Mouse (Mus musculus): ENCODE data around the gene Setd4. TPM values are rescaled to one million over a fixed set of nuclear protein-coding genes. Genes with fewer than 3 reads are reported as not detected.

Gene Setd4
- total and polyA plus RNA-seq, 3 experiments: 20.2 to 24.6 (median 23.0) TPM

GRCm38 (mm10) chr16:93557646-93558045 lies 46.2 kb downstream of the Setd4 start:
- in situ Hi-C loops (cut with MboI; ENCODE audit: low pct_ligation_motif_present, low pct_unique_long_range_greater_than_20kb, low sequenced_read_pairs): no loop called here
- no peak for TF ChIP-seq MEF2A (IDR thresholded peaks at IDR 0.05; ENCODE audit: borderline replicate concordance, low read depth, low read length)
- TF ChIP-seq IRF4 (IDR thresholded peaks at IDR 0.05; ENCODE audit: low read depth, low read length): no peak
- TF ChIP-seq EP300 (IDR thresholded peaks at IDR 0.05; ENCODE audit: low read length): no peak
- no peak for TF ChIP-seq ZC3H11A (IDR thresholded peaks at IDR 0.05; ENCODE audit: low read depth, low read length)
- Histone ChIP-seq H3K4me1 (ENCODE audit: control insufficient read depth in 1 of 2, insufficient read depth in 2 of 2) (peaks cover 8 to 9% of the 10 kb centered on the region in 2 experiments), H3K79me2 (replicated peaks; ENCODE audit: control insufficient read depth, extremely low read depth, insufficient read depth, poor library complexity, severe bottlenecking) (no peaks in the 10 kb centered on the region), H3K9me3 (replicated peaks; ENCODE audit: low read length) (peaks cover 3% of the 10 kb centered on the region), H3K9ac (ENCODE audit: insufficient read depth, low read depth) (no peak overlapping the region), H3K36me3 (replicated peaks in 1 of 2; ENCODE audit: control insufficient read depth in 1 of 2, insufficient read depth in 1 of 2, low read length in 1 of 2) (no peaks in the 10 kb centered on the region), H3K27me3 (replicated peaks) (no peaks in the 10 kb centered on the region), H3K4me3 (replicated peaks in 1 of 3; ENCODE audit: low read depth in 2 of 3, low read length in 2 of 3, poor library complexity in 1 of 3) (no peak overlapping the region), H3K4me2 (ENCODE audit: insufficient read depth, low read depth, poor library complexity, severe bottlenecking) (no peak overlapping the region), H3K27ac (ENCODE audit: insufficient read depth, low read depth) (no peak overlapping the region)
- DNase-seq (ENCODE audit: extremely low read depth): no peak
- dilution Hi-C loops (cut with MboI; ENCODE audit: extremely low pct_ligation_motif_present, extremely low pct_unique_long_range_greater_than_20kb, low sequenced_read_pairs): no loop called here

DNA sequence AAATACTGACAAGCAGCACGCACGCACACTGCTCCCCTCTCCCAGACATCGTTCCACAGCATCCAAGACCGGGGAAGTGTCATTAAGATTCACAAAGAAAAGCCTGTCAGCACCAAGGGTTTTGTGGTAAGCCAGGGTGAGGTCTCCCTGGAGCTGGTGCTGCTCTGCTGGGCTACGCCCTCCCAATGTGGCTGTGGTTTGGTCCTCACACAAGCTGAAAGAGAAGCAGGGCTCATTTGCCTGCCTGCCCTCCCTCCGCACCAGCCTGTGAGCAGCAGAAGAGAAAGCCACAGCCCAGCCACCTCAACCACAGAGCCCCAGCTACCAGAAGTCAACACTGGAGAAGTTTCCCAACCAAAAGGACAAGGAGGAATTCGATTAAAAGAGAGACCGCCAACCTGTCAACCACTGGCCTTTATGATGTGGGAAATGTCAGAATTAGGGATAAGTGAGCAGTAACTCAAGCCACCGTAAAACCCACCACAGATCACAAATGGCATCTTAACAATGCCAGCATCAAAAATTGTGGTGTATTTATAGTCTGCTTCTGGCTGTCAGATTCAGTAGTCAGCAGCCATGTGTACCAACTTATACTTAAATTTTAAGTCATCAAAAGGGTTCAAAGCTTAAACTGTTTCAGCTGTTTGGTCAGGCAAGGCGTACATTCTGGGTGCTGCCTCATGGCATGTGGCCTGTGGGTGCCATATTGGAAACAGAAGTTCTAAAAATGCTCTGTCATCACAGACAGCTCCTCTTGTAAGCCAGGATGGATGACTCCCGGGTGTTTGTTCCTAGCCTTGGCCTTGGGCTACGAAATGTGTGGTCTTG lies 51.0 kb downstream of the Setd4 start:
- in situ Hi-C loops (cut with MboI; ENCODE audit: low pct_ligation_motif_present, low pct_unique_long_range_greater_than_20kb, low sequenced_read_pairs): no loop called here
- Histone ChIP-seq H3K4me1 (ENCODE audit: control insufficient read depth in 1 of 2, insufficient read depth in 2 of 2) (peaks cover 14 to 19% of the 10 kb centered on the region in 2 experiments), H3K27me3 (replicated peaks) (no peaks in the 10 kb centered on the region)

DNA sequence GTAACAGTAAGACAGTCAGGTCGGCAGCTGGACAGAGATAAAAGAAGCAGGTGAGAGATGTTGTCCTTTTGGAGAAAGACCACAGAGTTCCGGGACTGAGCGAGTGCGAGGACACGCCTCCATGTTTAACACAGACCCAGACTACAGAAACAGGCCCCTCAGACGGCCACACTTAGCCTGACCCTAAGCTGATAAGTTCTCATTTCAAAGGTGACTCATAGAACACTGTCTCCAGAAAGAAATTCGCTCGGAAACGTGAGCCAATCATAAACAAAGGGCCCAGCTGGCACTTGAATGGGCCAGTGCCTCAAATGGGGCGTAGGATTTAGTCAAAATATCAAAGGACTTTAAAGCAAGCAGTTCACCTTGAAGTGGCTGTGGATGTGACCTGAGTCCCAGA lies 54.6 kb downstream of the Setd4 start:
- no peak for DNase-seq (ENCODE audit: extremely low read depth)
- H3K4me3 ChIP-seq (replicated peaks in 1 of 3; ENCODE audit: low read depth in 2 of 3, low read length in 2 of 3, poor library complexity in 1 of 3): no peak overlapping the region
- TF ChIP-seq ELF1 (IDR thresholded peaks at IDR 0.05; ENCODE audit: low read depth, low read length) (no peak), MAFK (IDR thresholded peaks at IDR 0.05; ENCODE audit: insufficient replicate concordance, low read length) (no peak), CHD1 (IDR thresholded peaks at IDR 0.05; ENCODE audit: low read depth, low read length) (no peak), TBP (conservative IDR thresholded peaks at IDR 0.05; ENCODE audit: low read depth, low read length) (no peak), ETS1 (conservative IDR thresholded peaks at IDR 0.05; ENCODE audit: low read depth, low read length) (no peak), UBTF (IDR thresholded peaks at IDR 0.05; ENCODE audit: low read depth, low read length) (no peak), USF1 (IDR thresholded peaks at IDR 0.05; ENCODE audit: low read depth, low read length) (no peak), JUN (IDR thresholded peaks at IDR 0.05; ENCODE audit: insufficient read depth, low read depth, low read length) (no peak), MEF2A (IDR thresholded peaks at IDR 0.05; ENCODE audit: borderline replicate concordance, low read depth, low read length) (no peak), ZKSCAN1 (IDR thresholded peaks at IDR 0.05; ENCODE audit: borderline replicate concordance, low read depth, low read length) (no peak), JUND (conservative IDR thresholded peaks at IDR 0.05; ENCODE audit: low read depth, low read length) (no peak), SMC3 (IDR thresholded peaks at IDR 0.05; ENCODE audit: low read depth, low read length) (no peak), USF2 (conservative IDR thresholded peaks at IDR 0.05; ENCODE audit: low read depth, low read length) (no peak), MYC (IDR thresholded peaks at IDR 0.05; ENCODE audit: low read depth, low read length) (no peak), E2F4 (IDR thresholded peaks at IDR 0.05; ENCODE audit: insufficient replicate concordance, low read depth, low read length) (no peak), GABPA (IDR thresholded peaks at IDR 0.05; ENCODE audit: insufficient replicate concordance, low read depth, low read length) (no peak), NELFE (IDR thresholded peaks at IDR 0.05; ENCODE audit: low read depth, low read length) (no peak), CTCF (conservative IDR thresholded peaks at IDR 0.05 in 1 of 2, IDR thresholded peaks at IDR 0.05 in 1 of 2; ENCODE audit: low read depth in 2 of 2, low read length in 2 of 2) (no peak), KAT2A (IDR thresholded peaks at IDR 0.05; ENCODE audit: insufficient replicate concordance, low read length) (no peak)
- no peaks in the 10 kb centered on the region for H3K27me3 ChIP-seq (replicated peaks)
- no peak overlapping the region for H3K4me2 ChIP-seq (ENCODE audit: insufficient read depth, low read depth, poor library complexity, severe bottlenecking)
- peaks cover 14 to 28% of the 10 kb centered on the region in 2 experiments for H3K4me1 ChIP-seq (ENCODE audit: control insufficient read depth in 1 of 2, insufficient read depth in 2 of 2)
- H3K79me2 ChIP-seq (replicated peaks; ENCODE audit: control insufficient read depth, extremely low read depth, insufficient read depth, poor library complexity, severe bottlenecking): no peaks in the 10 kb centered on the region
- in situ Hi-C loops (cut with MboI; ENCODE audit: low pct_ligation_motif_present, low pct_unique_long_range_greater_than_20kb, low sequenced_read_pairs): no loop called here
- dilution Hi-C loops (cut with MboI; ENCODE audit: extremely low pct_ligation_motif_present, extremely low pct_unique_long_range_greater_than_20kb, low sequenced_read_pairs): no loop called here
- no peaks in the 10 kb centered on the region for H3K9me3 ChIP-seq (replicated peaks; ENCODE audit: low read length)
- no peak overlapping the region for H3K27ac ChIP-seq (ENCODE audit: insufficient read depth, low read depth)
- no peaks in the 10 kb centered on the region for H3K36me3 ChIP-seq (replicated peaks in 1 of 2; ENCODE audit: control insufficient read depth in 1 of 2, insufficient read depth in 1 of 2, low read length in 1 of 2)
- no peak overlapping the region for H3K9ac ChIP-seq (ENCODE audit: insufficient read depth, low read depth)

More for the DNA sequence above, 51.0 kb downstream of the Setd4 start:
- Histone ChIP-seq H3K27ac (ENCODE audit: insufficient read depth, low read depth) (no peak overlapping the region), H3K9me3 (replicated peaks; ENCODE audit: low read length) (no peaks in the 10 kb centered on the region), H3K79me2 (replicated peaks; ENCODE audit: control insufficient read depth, extremely low read depth, insufficient read depth, poor library complexity, severe bottlenecking) (no peaks in the 10 kb centered on the region), H3K4me2 (ENCODE audit: insufficient read depth, low read depth, poor library complexity, severe bottlenecking) (no peak overlapping the region), H3K36me3 (replicated peaks in 1 of 2; ENCODE audit: control insufficient read depth in 1 of 2, insufficient read depth in 1 of 2, low read length in 1 of 2) (no peaks in the 10 kb centered on the region), H3K4me3 (replicated peaks in 1 of 3; ENCODE audit: low read depth in 2 of 3, low read length in 2 of 3, poor library complexity in 1 of 3) (no peak overlapping the region), H3K9ac (ENCODE audit: insufficient read depth, low read depth) (no peak overlapping the region)
- no peak for TF ChIP-seq KAT2A (IDR thresholded peaks at IDR 0.05; ENCODE audit: insufficient replicate concordance, low read length)
- peak; percentile 33; the same call in 1 of the 2 replicates for TF ChIP-seq BHLHE40 (IDR thresholded peaks at IDR 0.05; ENCODE audit: low read depth, low read length)
- TF ChIP-seq UBTF (IDR thresholded peaks at IDR 0.05; ENCODE audit: low read depth, low read length): peak; percentile 50; the same call in 1 of the 2 replicates
- no peak for TF ChIP-seq MAZ (IDR thresholded peaks at IDR 0.05; ENCODE audit: low read depth, low read length)
- TF ChIP-seq MAFK (IDR thresholded peaks at IDR 0.05; ENCODE audit: insufficient replicate concordance, low read length): 0 out of 2 replicates have a peak, but pooled peaks have one; percentile 6
- peak; percentile 19; the same call in 1 of the 2 replicates for TF ChIP-seq EP300 (IDR thresholded peaks at IDR 0.05; ENCODE audit: low read length)
- dilution Hi-C loops (cut with MboI; ENCODE audit: extremely low pct_ligation_motif_present, extremely low pct_unique_long_range_greater_than_20kb, low sequenced_read_pairs): no loop called here
- DNase-seq (ENCODE audit: extremely low read depth): peak; percentile 63

Data from CH12.LX (cell line).